Mouse (Mus musculus) stomach, postnatal 0 days (tissue): ENCODE data around the gene D430042O09Rik.

Experiments used
- CTCF ChIP-seq: IDR thresholded peaks from 2 replicates; pipeline ENCODE4 v1.5.1; 2016; ENCODE audit warnings: antibody characterized with exemption, low read depth, mild to moderate bottlenecking, moderate library complexity
- EP300 ChIP-seq: optimal IDR thresholded peaks from 2 replicates; pipeline ENCODE3; 2016; ENCODE audit warnings: antibody characterized with exemption

GRCm38 (mm10) chr7:125679936-125680335 is 27.8 kb upstream of the D430042O09Rik start:
- TF ChIP-seq EP300 (no peak), CTCF (no peak)
